Mouse (Mus musculus): ENCODE results near the gene Vmn1r10. TPM values are rescaled to one million over a fixed set of nuclear protein-coding genes. Genes with fewer than 3 reads are reported as not detected.

The Vmn1r10 gene
- not detected for polyA plus RNA-seq (2017; shearing (Covaris generic))

DNA sequence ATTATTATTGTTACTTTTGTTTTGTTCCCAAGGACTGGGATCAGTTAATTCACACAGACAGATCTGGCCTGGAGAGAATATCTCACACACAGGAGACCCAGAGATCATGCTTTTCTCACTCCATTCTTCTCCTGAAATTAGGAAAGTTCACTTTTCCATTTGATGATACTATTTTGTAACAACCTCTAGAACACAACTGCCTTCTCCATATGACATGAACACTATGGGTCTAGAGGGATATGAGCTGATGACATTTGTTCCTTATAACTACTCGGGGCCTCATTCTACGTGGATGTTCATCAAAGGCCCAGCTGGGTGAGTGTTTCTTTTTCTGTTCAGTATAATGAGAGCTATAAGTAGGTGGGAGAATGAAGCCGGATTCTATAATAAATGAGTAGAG lies at the start of gene Vmn1r10:
Gene Vmn1r10 (plus strand): TSS at position 301 of the 400 bp plus-strand sequence.

DNA sequence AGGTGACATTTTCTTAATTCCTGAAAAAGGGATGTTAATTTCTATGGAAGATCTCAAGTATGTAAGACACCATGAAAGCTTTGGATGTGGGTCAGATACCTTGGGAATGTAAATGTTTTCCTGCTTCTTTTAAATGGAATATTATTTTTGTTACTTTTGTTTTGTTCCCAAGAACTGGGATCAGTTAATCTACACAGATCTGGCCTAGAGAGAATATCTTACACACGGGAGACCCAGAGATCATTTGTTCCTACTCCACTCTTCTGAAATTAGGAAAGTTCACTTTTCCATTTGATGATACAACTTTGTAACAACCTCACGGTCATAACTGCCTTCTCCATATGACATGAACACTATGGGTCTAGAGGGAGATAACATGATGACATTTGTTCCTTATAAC lies 42.8 kb upstream of the Vmn1r10 start, which contains the start of gene Vmn1r9:
Gene Vmn1r9 (plus strand): TSS at position 301 of the 400 bp plus-strand sequence.

DNA sequence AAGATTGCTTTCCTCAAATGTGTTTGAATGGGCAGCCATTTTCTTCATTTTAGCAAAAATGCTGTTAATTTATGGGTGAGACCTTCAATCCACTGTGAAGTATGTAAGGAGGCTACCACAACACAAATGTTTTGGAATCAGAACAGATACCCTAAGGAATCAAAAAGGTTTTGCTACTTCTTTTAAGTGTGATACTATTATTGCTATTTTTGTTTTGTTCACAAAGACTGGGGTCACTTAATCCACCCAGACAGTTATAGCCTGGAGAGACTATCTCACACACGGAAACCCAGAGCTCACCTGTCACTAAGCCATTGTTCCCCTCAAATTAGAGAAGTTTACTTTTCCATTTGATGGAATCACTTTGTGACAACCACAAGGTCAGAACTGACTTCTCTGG lies 23.9 kb downstream of the Vmn1r10 start, which contains the start of gene Vmn1r11:
Gene Vmn1r11 (plus strand): TSS at position 301 of the 400 bp plus-strand sequence.

DNA sequence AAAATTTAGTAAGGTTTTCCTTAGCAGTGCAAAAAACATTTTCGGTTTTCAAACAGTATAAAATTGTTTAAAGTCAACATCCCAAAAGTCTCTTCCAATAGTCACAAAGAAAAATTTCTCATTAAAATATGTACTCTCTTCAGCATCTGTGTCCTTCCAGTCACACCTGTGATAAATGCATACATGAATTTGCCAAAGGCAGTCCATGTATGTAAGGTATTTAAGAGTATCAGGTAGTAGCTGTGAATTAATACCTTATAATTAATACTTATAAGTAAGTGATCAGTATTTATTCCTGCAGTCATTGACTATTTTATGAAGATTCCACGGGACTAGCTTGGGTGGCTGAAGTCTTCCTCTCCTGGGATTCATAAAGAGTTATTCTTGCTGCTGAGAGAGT lies 47.4 kb downstream of the Vmn1r10 start, which contains the start of gene Vmn1r12:
Gene Vmn1r12 (plus strand): TSS at position 301 of the 400 bp plus-strand sequence.

Other genes with a start within 250 kb of the Vmn1r10 start
- gene Nt5c3, start 185.5 kb upstream of the Vmn1r10 start, polyA plus RNA-seq (2017; shearing (Covaris generic)): 10 to 100 TPM; 80.5 to 80.7 TPM
- gene Vmn1r4, start 185.4 kb upstream of the Vmn1r10 start, polyA plus RNA-seq (2017; shearing (Covaris generic)): under 1 TPM; 0.07 to 0.22 TPM
- gene Vmn1r5, start 139.2 kb upstream of the Vmn1r10 start, polyA plus RNA-seq (2017; shearing (Covaris generic)): under 1 TPM; 0.08 to 0.32 TPM
- gene Vmn1r6, start 112.2 kb upstream of the Vmn1r10 start, polyA plus RNA-seq (2017; shearing (Covaris generic)): under 1 TPM in 1 of 2 experiments, not detected in 1; 0.42 TPM
- gene Vmn1r7, start 84.1 kb upstream of the Vmn1r10 start, polyA plus RNA-seq (2017; shearing (Covaris generic)): not detected
- gene Vmn1r8, start 77.2 kb upstream of the Vmn1r10 start, polyA plus RNA-seq (2017; shearing (Covaris generic)): under 1 TPM in 1 of 2 experiments, not detected in 1; 0.29 TPM
- not detected for gene Vmn1r9, start 42.7 kb upstream of the Vmn1r10 start, polyA plus RNA-seq (2017; shearing (Covaris generic))
- gene Vmn1r11, start 24.0 kb downstream of the Vmn1r10 start, polyA plus RNA-seq (2017; shearing (Covaris generic)): under 1 TPM in 1 of 2 experiments, not detected in 1; 0.84 TPM
- 1 to 10 TPM in 1 of 2 experiments, under 1 TPM in 1; 0.04 to 1.2 TPM for gene Vmn1r12, start 47.5 kb downstream of the Vmn1r10 start, polyA plus RNA-seq (2017; shearing (Covaris generic))
- gene Vmn1r13, start 93.8 kb downstream of the Vmn1r10 start, polyA plus RNA-seq (2017; shearing (Covaris generic)): 1 to 10 TPM in 1 of 2 experiments, under 1 TPM in 1; 0.58 to 1.4 TPM
- gene Vmn1r14, start 122.2 kb downstream of the Vmn1r10 start, polyA plus RNA-seq (2017; shearing (Covaris generic)): under 1 TPM in 1 of 2 experiments, not detected in 1; 0.02 TPM
- gene Vmn1r15, start 148.5 kb downstream of the Vmn1r10 start, polyA plus RNA-seq (2017; shearing (Covaris generic)): not detected
- under 1 TPM; 0.10 to 0.11 TPM for gene Vmn1r16, start 220.0 kb downstream of the Vmn1r10 start, polyA plus RNA-seq (2017; shearing (Covaris generic))

Data from inflammation-experienced regulatory T-cells (primary cell).